Mouse (Mus musculus): Measurements from ENCODE around the gene Defb15.

- TF ChIP-seq TAL1 (IDR thresholded peaks at IDR 0.05; ENCODE audit: low read length) (no peak), POLR2A (IDR thresholded peaks at IDR 0.05; ENCODE audit: control insufficient read depth in 1 of 2, insufficient read depth in 1 of 2, low read depth in 1 of 2, low read length in 2 of 2, poor library complexity in 1 of 2) (no peak)
These were observed 25.9 kb upstream of the Defb15 start, which contains the start of gene Fam90a1a for GRCm38 (mm10) chr8:21958414-21958813.
